Mouse (Mus musculus) megakaryocyte, embryonic 14.5 days (primary cell): ENCODE results near the gene Gm1604a.
"Not testable (repeated sequence)": the region's sequence is repeated elsewhere in the genome, so short reads cannot be mapped to it uniquely, and the experiment has no call there.

Experiments
- FLI1 ChIP-seq: IDR thresholded peaks from 2 replicates; pipeline ENCODE4 v1.6.1; 2012; ENCODE audit warnings: low read length, inconsistent platforms, mixed read lengths
- GATA1 ChIP-seq: IDR thresholded peaks from 3 replicates; pipeline ENCODE4 v1.6.1; 2012; ENCODE audit warnings: mixed read lengths, low read length, inconsistent platforms, borderline replicate concordance

- TF ChIP-seq GATA1, FLI1: not testable (repeated sequence)
These were observed 22.0 kb upstream of the Gm1604a start for GRCm38 (mm10) chr17:7003392-7003791.
